Mouse (Mus musculus) heart, postnatal 0 days (tissue): ENCODE data around the gene Olfr470. TPM values are rescaled to one million over a fixed set of nuclear protein-coding genes. Genes with fewer than 3 reads are reported as not detected.

Experiments used
- ATAC-seq: fragments of 200-750 bp; cut with Nextera tagmentation; 2 replicates; pipeline ENCODE4 v1.8.0; 2017; ENCODE audit warnings: low read depth, moderate number of reproducible peaks, moderate library complexity; ENCODE audit not compliant: insufficient read depth
- DNase-seq: peaks from one replicate; pipeline ENCODE4 v3.0.0-alpha.2; 2016; ENCODE audit warnings: low spot score
- H3K27ac ChIP-seq: fragments of 300-500 bp; sonication (generic); 2 replicates; pipeline ENCODE4 v1.5.1; 2014; ENCODE audit warnings: low read depth, mild to moderate bottlenecking
- H3K27me3 ChIP-seq: fragments of 300-500 bp; sonication (generic); 2 replicates; pipeline ENCODE4 v1.6.1; 2014; ENCODE audit warnings: low read length, mixed read lengths; ENCODE audit not compliant: control insufficient read depth, insufficient read depth
- H3K36me3 ChIP-seq: fragments of 300-500 bp; sonication (generic); replicated peaks from 2 replicates; pipeline ENCODE4 v1.6.1; 2014; ENCODE audit warnings: low read length, mixed read lengths; ENCODE audit not compliant: control insufficient read depth, insufficient read depth
- H3K4me1 ChIP-seq: fragments of 300-500 bp; sonication (generic); 2 replicates; pipeline ENCODE4 v1.6.1; 2014; ENCODE audit warnings: antibody characterized with exemption; ENCODE audit not compliant: control insufficient read depth, insufficient read depth
- H3K4me2 ChIP-seq: fragments of 300-500 bp; sonication (generic); 2 replicates; pipeline ENCODE4 v1.6.1; 2014; ENCODE audit warnings: low read depth, mild to moderate bottlenecking, low read length, moderate library complexity
- H3K4me3 ChIP-seq: fragments of 300-500 bp; sonication (generic); 2 replicates; pipeline ENCODE4 v1.5.1; 2014; ENCODE audit warnings: low read depth, low read length
- H3K9ac ChIP-seq: fragments of 300-500 bp; sonication (generic); replicated peaks from 2 replicates; pipeline ENCODE4 v1.6.1; 2014; ENCODE audit warnings: low read depth, low read length, mixed read lengths
- H3K9me3 ChIP-seq: fragments of 300-500 bp; sonication (generic); replicated peaks from 2 replicates; pipeline ENCODE4 v1.6.1; 2016; ENCODE audit warnings: low read length; ENCODE audit not compliant: control insufficient read depth
- CTCF ChIP-seq: IDR thresholded peaks from 2 replicates; pipeline ENCODE4 v1.5.1; 2016; ENCODE audit warnings: antibody characterized with exemption, control low read depth, low read depth
- EP300 ChIP-seq: IDR thresholded peaks from 2 replicates; pipeline ENCODE4 v1.6.1; 2016; ENCODE audit warnings: antibody characterized with exemption, low read depth
- whole genome bisulfite sequencing: fragments of 180-500 bp; shearing (Covaris S2); extraction: QIAGEN DNeasy Blood & Tissue Kit; methylation state at CpG from one replicate; pipeline ENCODE4 v1.1.7; 2014; 5-methylcytosine and 5-hydroxymethylcytosine counted together
- polyA plus RNA-seq: library from polyadenylated mRNA; unstranded; fragments of >200 nt; fragmentation: Nextera tagmentation; extraction: Ambion mirVana; gene quantifications from 2 replicates; pipeline ENCODE4 v1.2.1, GENCODE M21; 2015
- total RNA-seq: library from RNA; depleted of rRNA; stranded (reverse); fragments of >200 nt; gene quantifications from 2 replicates; pipeline ENCODE4 v1.2.3, GENCODE M21; 2014; ENCODE audit warnings: low replicate concordance; rRNA removed

The Olfr470 gene
- total and polyA plus RNA-seq, 2 experiments from 2014 or later, result not detected

DNA sequence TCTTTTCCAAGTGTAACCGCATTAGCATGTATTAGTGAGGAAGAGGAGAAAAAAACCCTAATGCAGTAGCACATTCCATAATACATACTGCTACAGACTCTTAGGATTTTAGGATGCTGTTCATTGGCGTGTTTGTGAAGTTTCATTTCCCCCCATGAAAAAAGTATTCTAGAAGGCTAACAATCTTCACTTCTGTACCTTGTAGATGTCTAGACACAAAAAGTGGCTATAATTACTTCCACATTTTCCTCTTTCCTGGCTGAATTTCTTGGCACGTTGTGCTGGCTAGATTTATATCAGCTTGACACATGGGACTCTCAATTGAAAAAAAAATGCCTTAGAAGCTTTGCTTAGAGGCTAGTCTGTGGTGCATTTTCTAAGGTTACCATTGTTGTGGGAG, 45.2 kb downstream of the Olfr470 start:
- Histone ChIP-seq H3K27me3 (no peaks in the 10 kb centered on the region), H3K4me2 (no peak overlapping the region), H3K4me3 (no peak overlapping the region), H3K4me1 (no peaks in the 10 kb centered on the region), H3K9ac (no peak overlapping the region), H3K27ac (no peak overlapping the region), H3K9me3 (0 out of 2 replicates have a peak, but pooled peaks cover 2% of the 10 kb centered on the region), H3K36me3 (no peaks in the 10 kb centered on the region)
- TF ChIP-seq CTCF, result no peak
- no peak for TF ChIP-seq EP300
- ATAC-seq, result no peak
- DNase-seq, result no peak
- WGBS, result 62% methylated on average over 3 of the region's 3 CpGs

DNA sequence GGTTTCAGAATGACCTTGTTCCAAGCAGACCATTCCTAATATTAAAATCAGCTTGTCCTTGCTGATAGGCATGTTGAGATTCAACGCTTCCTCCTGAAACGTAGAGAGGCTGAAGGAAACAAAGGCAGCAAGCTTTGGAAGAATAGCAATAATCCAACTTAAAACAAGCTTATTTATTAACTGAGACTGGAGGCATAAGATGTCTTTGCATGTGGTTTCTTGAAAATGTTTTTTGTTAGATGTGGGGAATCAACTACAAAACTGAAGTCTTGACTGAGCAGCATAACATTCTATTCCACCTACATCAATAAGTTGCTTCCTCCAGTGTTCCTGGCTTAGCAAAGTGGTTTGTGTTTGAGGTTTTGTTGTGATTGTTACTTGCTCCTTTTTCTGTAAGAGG, 46.2 kb downstream of the Olfr470 start, which contains the start of gene Ovch2:
Gene Ovch2 (minus strand): TSS at position 101 of the 400 bp plus-strand sequence.
- Histone ChIP-seq H3K4me1 (no peaks in the 10 kb centered on the region), H3K9me3 (0 out of 2 replicates have a peak, but pooled peaks cover 2% of the 10 kb centered on the region), H3K27me3 (no peaks in the 10 kb centered on the region), H3K4me2 (no peak within 1 kb of the TSS), H3K27ac (no peak within 1 kb of the TSS), H3K9ac (no peak within 1 kb of the TSS), H3K4me3 (no peak within 1 kb of the TSS), H3K36me3 (no peaks in the 10 kb centered on the region)
- WGBS, result 78% methylated on average over 2 of the region's 2 CpGs
- no peak for ATAC-seq
- TF ChIP-seq CTCF, result no peak
- TF ChIP-seq EP300, result no peak
- no peak for DNase-seq

DNA sequence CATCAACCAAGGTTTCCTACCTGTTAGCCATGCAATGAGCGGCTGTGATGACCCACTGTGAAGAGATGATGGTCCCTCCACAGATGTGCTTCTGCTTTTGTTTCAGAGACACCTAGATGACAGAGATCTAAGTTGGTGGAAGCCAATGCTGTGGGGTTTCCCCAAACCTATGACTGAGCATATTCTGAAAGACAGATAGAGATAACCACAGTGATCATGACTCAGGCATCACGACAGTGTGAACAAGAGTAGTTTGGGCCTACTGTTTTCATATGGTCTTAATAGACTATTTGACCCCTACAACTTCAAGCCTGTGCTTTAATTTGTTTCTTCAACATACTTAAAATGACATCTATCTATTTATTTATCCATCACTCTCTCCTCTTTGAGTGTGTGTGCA, 50.8 kb downstream of the Olfr470 start:
- Histone ChIP-seq H3K36me3 (no peaks in the 10 kb centered on the region), H3K27ac (no peak overlapping the region), H3K9me3 (no peaks in the 10 kb centered on the region), H3K9ac (no peak overlapping the region), H3K4me1 (no peaks in the 10 kb centered on the region), H3K27me3 (no peaks in the 10 kb centered on the region), H3K4me2 (no peak overlapping the region), H3K4me3 (no peak overlapping the region)
- TF ChIP-seq CTCF, result no peak
- TF ChIP-seq EP300, result no peak
- DNase-seq, result no peak
- ATAC-seq, result no peak
- 68% methylated on average over 2 of the region's 2 CpGs for WGBS

Other genes starting within 250 kb of the Olfr470 start
- gene 5330417H12Rik, start 222.3 kb downstream of the Olfr470 start, total RNA-seq, result not detected in 2 replicates
- gene 5330417H12Rik, start 222.3 kb downstream of the Olfr470 start, polyA plus RNA-seq, result not detected in 2 replicates
- gene Cyb5r2, start 89.5 kb downstream of the Olfr470 start, total RNA-seq, result not detected in 2 replicates
- gene Cyb5r2, start 89.5 kb downstream of the Olfr470 start, polyA plus RNA-seq, result 1.0 TPM in 2 replicates
- not detected in 2 replicates for gene Ovch2, start 46.3 kb downstream of the Olfr470 start, total RNA-seq
- gene Ovch2, start 46.3 kb downstream of the Olfr470 start, polyA plus RNA-seq, result not detected in 2 replicates
- gene Olfr467, start 35.2 kb downstream of the Olfr470 start, total RNA-seq, result not detected in 2 replicates
- not detected in 2 replicates for gene Olfr467, start 35.2 kb downstream of the Olfr470 start, polyA plus RNA-seq
- not detected in 2 replicates for gene Olfr469, start 21.9 kb downstream of the Olfr470 start, total RNA-seq
- not detected in 2 replicates for gene Olfr469, start 21.9 kb downstream of the Olfr470 start, polyA plus RNA-seq
- not detected in 2 replicates for gene Olfr472, start 50.4 kb upstream of the Olfr470 start, total RNA-seq
- gene Olfr472, start 50.4 kb upstream of the Olfr470 start, polyA plus RNA-seq, result not detected in 2 replicates
- gene Olfr473, start 83.0 kb upstream of the Olfr470 start, total RNA-seq, result not detected in 2 replicates
- gene Olfr473, start 83.0 kb upstream of the Olfr470 start, polyA plus RNA-seq, result not detected in 2 replicates
- not detected in 2 replicates for gene Olfr474, start 107.2 kb upstream of the Olfr470 start, total RNA-seq
- not detected in 2 replicates for gene Olfr474, start 107.2 kb upstream of the Olfr470 start, polyA plus RNA-seq
- gene Olfr476, start 117.3 kb upstream of the Olfr470 start, total RNA-seq, result not detected in 2 replicates
- not detected in 2 replicates for gene Olfr476, start 117.3 kb upstream of the Olfr470 start, polyA plus RNA-seq
- not detected in 2 replicates for gene Olfr477, start 139.2 kb upstream of the Olfr470 start, total RNA-seq
- not detected in 2 replicates for gene Olfr477, start 139.2 kb upstream of the Olfr470 start, polyA plus RNA-seq
- not detected in 2 replicates for gene Olfr478, start 186.5 kb upstream of the Olfr470 start, total RNA-seq
- gene Olfr478, start 186.5 kb upstream of the Olfr470 start, polyA plus RNA-seq, result not detected in 2 replicates
- not detected in 2 replicates for gene Olfr479, start 203.2 kb upstream of the Olfr470 start, total RNA-seq
- not detected in 2 replicates for gene Olfr479, start 203.2 kb upstream of the Olfr470 start, polyA plus RNA-seq
- not detected in 2 replicates for gene Olfr480, start 219.9 kb upstream of the Olfr470 start, total RNA-seq
- gene Olfr480, start 219.9 kb upstream of the Olfr470 start, polyA plus RNA-seq, result not detected in 2 replicates
- gene Olfr481, start 232.4 kb upstream of the Olfr470 start, total RNA-seq, result not detected in 2 replicates
- not detected in 2 replicates for gene Olfr481, start 232.4 kb upstream of the Olfr470 start, polyA plus RNA-seq